Mouse (Mus musculus) stomach, embryonic 15.5 days (tissue): Measurements from ENCODE around the gene Defb26. TPM values are rescaled to one million over a fixed set of nuclear protein-coding genes. Genes with fewer than 3 reads are reported as not detected.

Experiments
- ATAC-seq: fragments of 200-750 bp; cut with Nextera tagmentation; 2 replicates; pipeline ENCODE4 v1.8.0; 2017; ENCODE audit warnings: low read depth, moderate number of reproducible peaks, moderate TSS enrichment; ENCODE audit not compliant: insufficient read depth, low FRiP score
- H3K27ac ChIP-seq: fragments of 300-500 bp; sonication (generic); 2 replicates; pipeline ENCODE4 v1.5.1; 2015; ENCODE audit warnings: mild to moderate bottlenecking, inconsistent platforms
- H3K27me3 ChIP-seq: fragments of 300-500 bp; sonication (generic); replicated peaks from 2 replicates; pipeline ENCODE4 v1.6.1; 2015; ENCODE audit warnings: inconsistent platforms
- H3K36me3 ChIP-seq: fragments of 300-500 bp; sonication (generic); 2 replicates; pipeline ENCODE4 v1.6.1; 2015; ENCODE audit warnings: inconsistent platforms
- H3K4me1 ChIP-seq: fragments of 300-500 bp; sonication (generic); 2 replicates; pipeline ENCODE4 v1.6.1; 2015; ENCODE audit warnings: inconsistent platforms
- H3K4me2 ChIP-seq: fragments of 300-500 bp; sonication (generic); 2 replicates; pipeline ENCODE4 v1.6.1; 2015; ENCODE audit warnings: mild to moderate bottlenecking, inconsistent platforms
- H3K4me3 ChIP-seq: fragments of 300-500 bp; sonication (generic); replicated peaks from 2 replicates; pipeline ENCODE4 v1.5.1; 2015; ENCODE audit warnings: inconsistent platforms
- H3K9ac ChIP-seq: fragments of 300-500 bp; sonication (generic); 2 replicates; pipeline ENCODE4 v1.6.1; 2015; ENCODE audit warnings: inconsistent platforms
- H3K9me3 ChIP-seq: fragments of 300-500 bp; sonication (generic); 2 replicates; pipeline ENCODE4 v1.6.1; 2016; ENCODE audit warnings: inconsistent platforms
- WGBS: fragments of 180-500 bp; shearing (Covaris S2); methylation state at CpG from one replicate; pipeline ENCODE4 v1.1.7; 2015; 5-methylcytosine and 5-hydroxymethylcytosine counted together
- polyA plus RNA-seq: library from polyadenylated mRNA; unstranded; fragments of >200 nt; fragmentation: Nextera tagmentation; extraction: Ambion mirVana; gene quantifications from 2 replicates; pipeline ENCODE4 v1.2.1, GENCODE M21; 2015

The Defb26 gene
- polyA plus RNA-seq, 1 experiment from 2014 or later = not detected

GRCm38 (mm10) chr2:152459241-152459640 lies 52.3 kb downstream of the Defb26 start:
- Histone ChIP-seq H3K4me3 (no peak overlapping the region), H3K27ac (no peak overlapping the region), H3K9me3 (no peaks in the 10 kb centered on the region), H3K9ac (no peak overlapping the region), H3K27me3 (no peaks in the 10 kb centered on the region), H3K36me3 (no peaks in the 10 kb centered on the region), H3K4me1 (no peaks in the 10 kb centered on the region), H3K4me2 (no peak overlapping the region)
- 47% methylated on average over 13 of the region's 13 CpGs for WGBS
- ATAC-seq = no peak

Other genes starting within 250 kb of the Defb26 start
- 37.8 and 39.8 TPM in 2 replicates for gene Tbc1d20, start 217.9 kb downstream of the Defb26 start, polyA plus RNA-seq
- 81.9 and 86.5 TPM in 2 replicates for gene Rbck1, start 179.0 kb downstream of the Defb26 start, polyA plus RNA-seq
- gene Trib3, start 167.7 kb downstream of the Defb26 start, polyA plus RNA-seq = 2.1 and 2.2 TPM in 2 replicates
- gene Nrsn2, start 135.1 kb downstream of the Defb26 start, polyA plus RNA-seq = 2.0 and 2.3 TPM in 2 replicates
- 7.2 and 8.0 TPM in 2 replicates for gene Sox12, start 113.6 kb downstream of the Defb26 start, polyA plus RNA-seq
- gene Zcchc3, start 96.7 kb downstream of the Defb26 start, polyA plus RNA-seq = 40.0 and 40.1 TPM in 2 replicates
- gene 6820408C15Rik, start 96.1 kb downstream of the Defb26 start, polyA plus RNA-seq = 0.52 and 0.85 TPM in 2 replicates
- gene Defb23, start 47.1 kb downstream of the Defb26 start, polyA plus RNA-seq = not detected in 2 replicates
- gene Defb20, start 34.6 kb downstream of the Defb26 start, polyA plus RNA-seq = not detected in 2 replicates
- not detected in 2 replicates for gene Defb22, start 21.6 kb downstream of the Defb26 start, polyA plus RNA-seq
- gene Defb28, start 6.6 kb upstream of the Defb26 start, polyA plus RNA-seq = not detected in 2 replicates
- gene Defb29, start 28.4 kb upstream of the Defb26 start, polyA plus RNA-seq = not detected in 2 replicates
- gene Gm17416, start 57.6 kb upstream of the Defb26 start, polyA plus RNA-seq = not detected in 2 replicates
- gene Defb21, start 61.1 kb upstream of the Defb26 start, polyA plus RNA-seq = not detected in 2 replicates
- gene Defb19, start 68.6 kb upstream of the Defb26 start, polyA plus RNA-seq = not detected in 2 replicates
- gene Defb45, start 87.7 kb upstream of the Defb26 start, polyA plus RNA-seq = not detected in 2 replicates
- not detected in 2 replicates for gene Defb36, start 92.6 kb upstream of the Defb26 start, polyA plus RNA-seq
- gene Defb25, start 111.4 kb upstream of the Defb26 start, polyA plus RNA-seq = 1.2 and 1.6 TPM in 2 replicates
- 19.1 and 22.7 TPM in 2 replicates for gene Rem1, start 115.3 kb upstream of the Defb26 start, polyA plus RNA-seq
- gene H13, start 157.8 kb upstream of the Defb26 start, polyA plus RNA-seq = 122 and 135 TPM in 2 replicates
- gene Mcts2, start 175.3 kb upstream of the Defb26 start, polyA plus RNA-seq = 23.1 and 26.7 TPM in 2 replicates
- 117 and 138 TPM in 2 replicates for gene Id1, start 224.6 kb upstream of the Defb26 start, polyA plus RNA-seq
- 19.0 and 19.5 TPM in 2 replicates for gene Cox4i2, start 242.5 kb upstream of the Defb26 start, polyA plus RNA-seq